Mouse (Mus musculus): Measurements from ENCODE around the gene Cebpa. TPM values are rescaled to one million over a fixed set of nuclear protein-coding genes. Genes with fewer than 3 reads are reported as not detected.

The Cebpa gene
- total and polyA plus RNA-seq, 3 experiments: 2.3 to 4.4 TPM; not detected in 1

DNA sequence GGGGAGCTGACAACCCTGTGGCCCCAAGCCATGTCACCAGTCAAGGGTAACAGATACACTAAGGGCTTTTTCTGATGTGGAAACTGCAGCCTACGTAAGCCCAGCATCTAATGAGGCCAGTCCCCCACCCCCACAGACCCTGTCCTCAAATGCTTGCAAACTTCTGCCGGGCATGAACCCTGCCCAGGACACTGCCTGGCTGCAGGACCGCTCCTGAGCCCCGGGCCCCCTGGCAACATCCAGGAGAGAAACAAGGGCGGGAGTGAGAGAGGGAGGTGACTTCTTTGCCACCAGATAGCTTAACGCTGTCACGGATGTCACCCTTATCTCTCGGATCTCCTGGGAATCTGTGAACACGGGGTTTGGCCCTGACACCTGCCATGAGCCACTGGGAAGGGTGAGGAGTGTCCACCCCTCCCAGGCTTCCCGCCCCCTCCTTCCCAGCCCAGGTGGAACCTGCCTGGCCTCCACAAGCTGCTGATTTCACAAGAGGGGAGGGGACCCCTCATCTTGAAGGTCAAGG lies 4.4 kb downstream of the Cebpa start:
- Histone ChIP-seq H3K27me3 (ENCODE audit: control insufficient read depth in 1 of 2, insufficient read depth in 2 of 2, low read length in 2 of 2) (peaks cover 0 to 3% of the 10 kb centered on the region in 2 experiments; a peak in 2 of 4 replicates), H3K4me3 (ENCODE audit: control insufficient read depth in 1 of 2, insufficient read depth in 1 of 2, low read depth in 2 of 2, low read length in 2 of 2) (no peak overlapping the region), H3K79me2 (ENCODE audit: control insufficient read depth, insufficient read depth, low read length, poor library complexity) (no peaks in the 10 kb centered on the region), H3K9me3 (replicated peaks; ENCODE audit: insufficient read depth, low read length) (no peaks in the 10 kb centered on the region), H3K36me3 (ENCODE audit: control insufficient read depth in 1 of 2, insufficient read depth in 2 of 2, low read length in 2 of 2) (peaks cover 0 to 4% of the 10 kb centered on the region in 2 experiments; a peak in 1 of 4 replicates), H3K9ac (ENCODE audit: control insufficient read depth, low read depth, low read length, poor library complexity, severe bottlenecking) (no peak overlapping the region), H3K27ac (ENCODE audit: control insufficient read depth, low read depth, low read length) (no peak overlapping the region), H3K4me1 (ENCODE audit: control insufficient read depth in 1 of 2, insufficient read depth in 2 of 2, low read length in 2 of 2) (peaks cover 0 to 20% of the 10 kb centered on the region in 2 experiments; a peak in 3 of 4 replicates)
- TF ChIP-seq CHD1 (IDR thresholded peaks at IDR 0.05; ENCODE audit: low read depth, low read length) (no peak), POLR2A (IDR thresholded peaks at IDR 0.05; ENCODE audit: control insufficient read depth in 1 of 2, insufficient read depth in 1 of 2, low read depth in 1 of 2, low read length in 2 of 2, poor library complexity in 1 of 2) (no peak)
- DNase-seq (ENCODE audit: low read depth, low spot score): no peak

DNA sequence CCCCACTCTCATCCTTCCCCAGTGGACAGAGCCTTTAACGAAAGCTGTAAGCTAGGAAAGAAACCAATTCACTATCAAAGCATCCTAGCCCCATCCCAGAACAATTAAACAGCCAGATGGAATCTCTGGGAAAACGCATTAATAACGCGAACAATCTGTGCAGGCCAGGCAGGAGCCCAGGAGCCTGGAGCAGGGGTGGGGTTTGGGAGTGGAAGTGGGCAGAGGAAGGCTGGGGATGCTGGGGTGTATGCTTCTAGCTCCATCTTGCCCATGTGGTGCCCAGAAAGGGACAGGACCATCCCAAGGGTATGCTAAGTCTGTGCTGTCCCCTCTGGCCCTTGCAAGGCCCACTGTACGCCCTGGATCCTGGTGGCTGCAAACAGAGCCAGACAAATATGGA lies 5.1 kb downstream of the Cebpa start:
- Histone ChIP-seq H3K36me3 (ENCODE audit: control insufficient read depth in 1 of 2, insufficient read depth in 2 of 2, low read length in 2 of 2) (peaks cover 0 to 4% of the 10 kb centered on the region in 2 experiments; a peak in 1 of 4 replicates), H3K27ac (ENCODE audit: control insufficient read depth, low read depth, low read length) (peak overlapping the region; percentile 49), H3K4me3 (ENCODE audit: control insufficient read depth in 1 of 2, insufficient read depth in 1 of 2, low read depth in 2 of 2, low read length in 2 of 2) (no peak overlapping the region; a peak in 1 of 4 replicates), H3K79me2 (ENCODE audit: control insufficient read depth, insufficient read depth, low read length, poor library complexity) (no peaks in the 10 kb centered on the region), H3K9me3 (replicated peaks; ENCODE audit: insufficient read depth, low read length) (no peaks in the 10 kb centered on the region), H3K4me1 (ENCODE audit: control insufficient read depth in 1 of 2, insufficient read depth in 2 of 2, low read length in 2 of 2) (peaks cover 0 to 20% of the 10 kb centered on the region in 2 experiments; a peak in 3 of 4 replicates), H3K9ac (ENCODE audit: control insufficient read depth, low read depth, low read length, poor library complexity, severe bottlenecking) (peak overlapping the region; percentile 58), H3K27me3 (ENCODE audit: control insufficient read depth in 1 of 2, insufficient read depth in 2 of 2, low read length in 2 of 2) (peaks cover 0 to 3% of the 10 kb centered on the region in 2 experiments; a peak in 2 of 4 replicates)
- TF ChIP-seq SMC3 (IDR thresholded peaks at IDR 0.05; ENCODE audit: low read depth, low read length): no peak
- TF ChIP-seq ZMIZ1 (IDR thresholded peaks at IDR 0.05; ENCODE audit: low read depth, low read length): no peak
- no peak for TF ChIP-seq MEF2A (IDR thresholded peaks at IDR 0.05; ENCODE audit: extremely low read depth, insufficient replicate concordance, low read depth, low read length, poor library complexity, severe bottlenecking)
- TF ChIP-seq POLR2A (IDR thresholded peaks at IDR 0.05; ENCODE audit: control insufficient read depth in 1 of 2, insufficient read depth in 1 of 2, low read depth in 1 of 2, low read length in 2 of 2, poor library complexity in 1 of 2): no peak
- no peak for TF ChIP-seq TAL1 (IDR thresholded peaks at IDR 0.05; ENCODE audit: low read length)
- TF ChIP-seq HCFC1 (IDR thresholded peaks at IDR 0.05; ENCODE audit: low read depth, low read length): no peak
- no peak for TF ChIP-seq POLR2AphosphoS5 (IDR thresholded peaks at IDR 0.05; ENCODE audit: borderline replicate concordance, low read depth, low read length)
- no peak for TF ChIP-seq ETS1 (IDR thresholded peaks at IDR 0.05; ENCODE audit: low read depth, low read length)
- no peak for TF ChIP-seq MYC (IDR thresholded peaks at IDR 0.05; ENCODE audit: low read depth, low read length)
- no peak for TF ChIP-seq GATA1 (IDR thresholded peaks at IDR 0.05; ENCODE audit: low read depth, low read length)
- no peak for TF ChIP-seq GABPA (IDR thresholded peaks at IDR 0.05; ENCODE audit: low read depth, low read length)
- no peak for TF ChIP-seq ZKSCAN1 (IDR thresholded peaks at IDR 0.05; ENCODE audit: low read depth, low read length)
- TF ChIP-seq KAT2A (conservative IDR thresholded peaks at IDR 0.05; ENCODE audit: low read depth, low read length): no peak
- TF ChIP-seq E2F4 (IDR thresholded peaks at IDR 0.05; ENCODE audit: borderline replicate concordance, low read depth, low read length): no peak
- no peak for TF ChIP-seq RCOR1 (IDR thresholded peaks at IDR 0.05; ENCODE audit: low read depth, low read length)
- no peak for DNase-seq (ENCODE audit: low read depth, low spot score)
